Comparison of ENCODE assay signal across 33 mouse cellular contexts in genomic region chr7:30265531-30265930, GRCm38 (mm10). TPM values are rescaled to one million over a fixed set of nuclear protein-coding genes. Genes with fewer than 3 reads are reported as not detected.
DNase-seq lines count a peak whose midpoint lies in the region; ATAC-seq and TF ChIP-seq lines count a peak whose summit lies in the region.
"Had no signal": no experiment of that assay in that cellular context is flagged by ENCODE, and none has a peak within 500 bp of the region (broad histone marks: within the 10 kb centered on the region; RNA-seq: fewer than 3 reads in every experiment).

No protein-coding gene starts in this region.

- H3K9me3 ChIP-seq in forebrain, embryonic 10.5 days, result no peaks in the 10 kb centered on the region
- H3K9me3 ChIP-seq in forebrain, embryonic 12.5 days, result no peaks in the 10 kb centered on the region
- H3K9me3 ChIP-seq: forebrain, embryonic 15.5 days; heart, embryonic 10.5 days; heart, embryonic 13.5 days; hindbrain, embryonic 12.5 days; hindbrain, embryonic 15.5 days had no signal

- H3K9ac ChIP-seq in forebrain, embryonic 12.5 days, result no peak overlapping the region
- H3K9ac ChIP-seq: forebrain, embryonic 15.5 days; heart, embryonic 13.5 days; hindbrain, embryonic 12.5 days; hindbrain, embryonic 15.5 days had no signal

- H3K4me2 ChIP-seq in forebrain, embryonic 12.5 days, result no peak overlapping the region
- H3K4me2 ChIP-seq: forebrain, embryonic 15.5 days; heart, embryonic 13.5 days; hindbrain, embryonic 12.5 days; hindbrain, embryonic 15.5 days had no signal

- H3K4me1 ChIP-seq in bone marrow macrophage, adult 2 months (ENCODE audit: control insufficient read depth, insufficient read depth, low read length), result peaks cover 11% of the 10 kb centered on the region
- H3K4me1 ChIP-seq in forebrain, embryonic 10.5 days, result no peaks in the 10 kb centered on the region
- no peaks in the 10 kb centered on the region for H3K4me1 ChIP-seq in forebrain, embryonic 12.5 days
- H3K4me1 ChIP-seq: forebrain, embryonic 15.5 days; hindbrain, embryonic 12.5 days; hindbrain, embryonic 15.5 days had no signal

- DNase-seq in ES-CJ7 (ENCODE audit: low read depth, low spot score), result peak; percentile 64
- DNase-seq in yolk sac, embryonic 10.5 days (ENCODE audit: low spot score), result no peak
- DNase-seq in forebrain, embryonic 10.5 days (ENCODE audit: extremely low spot score, low spot score), result no peak
- DNase-seq: B cell, adult 2 months; cerebellum, adult 11-12 months; cerebellum, adult 8-10 months; cerebellum, postnatal 10 days; cerebellum, postnatal 36 days; embryo, embryonic 11 days; gastrocnemius, postnatal 25 days; heart, adult 2 months; heart, postnatal 14 days had no signal

- ATAC-seq in megakaryocyte, adult 5-6 weeks (ENCODE audit: poor library complexity, severe bottlenecking), result peak; percentile 89
- ATAC-seq in forebrain, embryonic 12.5 days (ENCODE audit: low FRiP score), result no peak
- ATAC-seq: forebrain, embryonic 15.5 days; intestine, postnatal 0 days had no signal

- H3K36me3 ChIP-seq in forebrain, embryonic 10.5 days (replicated peaks), result peaks cover 83% of the 10 kb centered on the region
- H3K36me3 ChIP-seq in forebrain, embryonic 12.5 days (replicated peaks), result peaks cover 62% of the 10 kb centered on the region
- H3K36me3 ChIP-seq: hindbrain, embryonic 15.5 days had no signal

- peak overlapping the region; percentile 32 for H3K27ac ChIP-seq in bone marrow macrophage, adult 2 months (ENCODE audit: insufficient read depth, low read depth, low read length)
- no peak overlapping the region for H3K27ac ChIP-seq in forebrain, embryonic 10.5 days
- H3K27ac ChIP-seq in forebrain, embryonic 12.5 days, result no peak overlapping the region
- H3K27ac ChIP-seq: forebrain, embryonic 15.5 days; heart, adult 2 months; heart, embryonic 13.5 days; hindbrain, embryonic 12.5 days; hindbrain, embryonic 15.5 days had no signal

- WGBS in forebrain, embryonic 10.5 days, result 94% methylated on average over 5 of the region's 5 CpGs
- 95% methylated on average over 5 of the region's 5 CpGs for WGBS in forebrain, embryonic 12.5 days

- H3K4me3 ChIP-seq in bone marrow macrophage, adult 2 months (ENCODE audit: insufficient read depth, low read length), result no peak overlapping the region
- H3K4me3 ChIP-seq in forebrain, embryonic 10.5 days, result no peak overlapping the region
- H3K4me3 ChIP-seq in forebrain, embryonic 12.5 days (replicated peaks), result no peak overlapping the region
- H3K4me3 ChIP-seq: forebrain, embryonic 15.5 days; heart, adult 2 months; heart, embryonic 10.5 days; heart, embryonic 13.5 days; hindbrain, embryonic 12.5 days; hindbrain, embryonic 15.5 days had no signal

- no peak for TF ChIP-seq CTCF in bone marrow macrophage, adult 2 months (IDR thresholded peaks at IDR 0.05; ENCODE audit: low read depth, low read length)

- H3K27me3 ChIP-seq in forebrain, embryonic 10.5 days (ENCODE audit: poor library complexity, severe bottlenecking), result no peaks in the 10 kb centered on the region
- no peaks in the 10 kb centered on the region for H3K27me3 ChIP-seq in forebrain, embryonic 12.5 days
- H3K27me3 ChIP-seq: CH12.LX; forebrain, embryonic 15.5 days; heart, embryonic 13.5 days; hindbrain, embryonic 12.5 days; hindbrain, embryonic 15.5 days had no signal

- no peak for TF ChIP-seq POLR2A in bone marrow macrophage, adult 2 months (IDR thresholded peaks at IDR 0.05; ENCODE audit: borderline replicate concordance, low read depth, low read length)

RNA-seq across cellular contexts. Expression of gene Thap8, which starts 14.4 kb away (rescaled TPM):
- 0.55 and 1.0 TPM in 2 replicates for polyA plus RNA-seq in bone marrow macrophage, adult 2 months (2012; ENCODE audit: insufficient read depth, insufficient read length, missing spikeins)
- 0.36 and 0.51 TPM in 2 replicates for total RNA-seq in megakaryocyte, adult 5-6 weeks (2015)
- 0.84 and 1.1 TPM in 2 replicates for total RNA-seq in megakaryocyte, adult 5-6 weeks (2017)
- polyA plus RNA-seq in forebrain, embryonic 10.5 days (2016; fragmentation: Nextera tagmentation; extraction: Ambion mirVana), result 0.38 and 0.48 TPM in 2 replicates
- polyA plus RNA-seq in forebrain, embryonic 12.5 days (2016; fragmentation: Nextera tagmentation; extraction: Ambion mirVana), result 0.51 and 0.68 TPM in 2 replicates
- total RNA-seq: adrenal gland, adult 2 months; gastrocnemius, adult 8-10 months; heart, adult 2 months had no signal

RNA-seq across cellular contexts. Expression of gene Wdr62, which starts 14.7 kb away (rescaled TPM):
- polyA plus RNA-seq in bone marrow macrophage, adult 2 months (2012; ENCODE audit: insufficient read depth, insufficient read length, missing spikeins), result 21.4 and 25.8 TPM in 2 replicates
- 13.3 and 19.5 TPM in 2 replicates for total RNA-seq in megakaryocyte, adult 5-6 weeks (2015)
- 6.8 and 10.5 TPM in 2 replicates for total RNA-seq in megakaryocyte, adult 5-6 weeks (2017)
- polyA plus RNA-seq in forebrain, embryonic 10.5 days (2016; fragmentation: Nextera tagmentation; extraction: Ambion mirVana), result 18.7 and 20.3 TPM in 2 replicates
- polyA plus RNA-seq in forebrain, embryonic 12.5 days (2016; fragmentation: Nextera tagmentation; extraction: Ambion mirVana), result 17.2 and 18.6 TPM in 2 replicates

RNA-seq across cellular contexts. Expression of gene Clip3, which starts 26.0 kb away (rescaled TPM):
- 0.49 and 1.7 TPM in 2 replicates for polyA plus RNA-seq in bone marrow macrophage, adult 2 months (2012; ENCODE audit: insufficient read depth, insufficient read length, missing spikeins)
- total RNA-seq in megakaryocyte, adult 5-6 weeks (2015), result 0.04 TPM in 1 of 2 replicates, not detected in the other
- not detected in 2 replicates for total RNA-seq in megakaryocyte, adult 5-6 weeks (2017)
- polyA plus RNA-seq in forebrain, embryonic 10.5 days (2016; fragmentation: Nextera tagmentation; extraction: Ambion mirVana), result 52.8 and 53.1 TPM in 2 replicates
- 77.2 and 87.9 TPM in 2 replicates for polyA plus RNA-seq in forebrain, embryonic 12.5 days (2016; fragmentation: Nextera tagmentation; extraction: Ambion mirVana)
- total RNA-seq: CH12.LX; hematopoietic stem cell, adult 5-6 weeks had no signal

RNA-seq across cellular contexts. Expression of gene Ovol3, which starts 30.0 kb away (rescaled TPM):
- not detected in 2 replicates for polyA plus RNA-seq in bone marrow macrophage, adult 2 months (2012; ENCODE audit: insufficient read depth, insufficient read length, missing spikeins)
- 0.55 TPM in 1 of 2 replicates, not detected in the other for total RNA-seq in megakaryocyte, adult 5-6 weeks (2015)
- total RNA-seq in megakaryocyte, adult 5-6 weeks (2017), result not detected in 2 replicates
- not detected in 2 replicates for polyA plus RNA-seq in forebrain, embryonic 10.5 days (2016; fragmentation: Nextera tagmentation; extraction: Ambion mirVana)
- polyA plus RNA-seq in forebrain, embryonic 12.5 days (2016; fragmentation: Nextera tagmentation; extraction: Ambion mirVana), result 0.28 TPM in 1 of 2 replicates, not detected in the other
- total RNA-seq: adrenal gland, adult 2 months; adrenal gland, postnatal 14 days; adrenal gland, postnatal 4 days; ES-E14; gastrocnemius, adult 8-10 months; gastrocnemius, postnatal 25 days; heart, adult 2 months; heart, postnatal 14 days; hematopoietic stem cell, adult 5-6 weeks had no signal
- polyA plus RNA-seq: adrenal gland, adult 2 months; cortical plate, adult 2 months; embryonic facial prominence, embryonic 11.5 days; forebrain, embryonic 11.5 days; forebrain, embryonic 15.5 days; gonadal fat pad, adult 2 months; heart, adult 2 months; heart, embryonic 10.5 days; heart, embryonic 13.5 days; hindbrain, embryonic 12.5 days; hindbrain, embryonic 15.5 days; intestine, embryonic 14.5 days; intestine, postnatal 0 days had no signal

RNA-seq across cellular contexts. Expression of gene Tbcb, which starts 33.5 kb away (rescaled TPM):
- 83.3 and 108 TPM in 2 replicates for polyA plus RNA-seq in bone marrow macrophage, adult 2 months (2012; ENCODE audit: insufficient read depth, insufficient read length, missing spikeins)
- total RNA-seq in megakaryocyte, adult 5-6 weeks (2015), result 84.2 and 92.7 TPM in 2 replicates
- total RNA-seq in megakaryocyte, adult 5-6 weeks (2017), result 30.2 and 48.2 TPM in 2 replicates
- 248 and 257 TPM in 2 replicates for polyA plus RNA-seq in forebrain, embryonic 10.5 days (2016; fragmentation: Nextera tagmentation; extraction: Ambion mirVana)
- polyA plus RNA-seq in forebrain, embryonic 12.5 days (2016; fragmentation: Nextera tagmentation; extraction: Ambion mirVana), result 245 and 256 TPM in 2 replicates

Comparison
In these comparisons a context has a peak if more than half of its experiments do, and no peak if none do; other contexts are left out.
1. RNA of gene Clip3, which starts 26.0 kb away (polyA plus RNA-seq): 77.2 to 87.9 TPM in forebrain, embryonic 12.5 days and 52.8 to 53.1 TPM in forebrain, embryonic 10.5 days; 0.49 to 1.7 TPM in bone marrow macrophage, adult 2 months; every median in the first group is over 10 times any median in the second.